Mouse (Mus musculus): Measurements from ENCODE around the gene Ogfod3. TPM values are rescaled to one million over a fixed set of nuclear protein-coding genes. Genes with fewer than 3 reads are reported as not detected.

Ogfod3 gene
- polyA plus RNA-seq (2012; ENCODE audit: insufficient read depth, low replicate concordance): 4.5 and 7.6 TPM in 2 replicates

DNA sequence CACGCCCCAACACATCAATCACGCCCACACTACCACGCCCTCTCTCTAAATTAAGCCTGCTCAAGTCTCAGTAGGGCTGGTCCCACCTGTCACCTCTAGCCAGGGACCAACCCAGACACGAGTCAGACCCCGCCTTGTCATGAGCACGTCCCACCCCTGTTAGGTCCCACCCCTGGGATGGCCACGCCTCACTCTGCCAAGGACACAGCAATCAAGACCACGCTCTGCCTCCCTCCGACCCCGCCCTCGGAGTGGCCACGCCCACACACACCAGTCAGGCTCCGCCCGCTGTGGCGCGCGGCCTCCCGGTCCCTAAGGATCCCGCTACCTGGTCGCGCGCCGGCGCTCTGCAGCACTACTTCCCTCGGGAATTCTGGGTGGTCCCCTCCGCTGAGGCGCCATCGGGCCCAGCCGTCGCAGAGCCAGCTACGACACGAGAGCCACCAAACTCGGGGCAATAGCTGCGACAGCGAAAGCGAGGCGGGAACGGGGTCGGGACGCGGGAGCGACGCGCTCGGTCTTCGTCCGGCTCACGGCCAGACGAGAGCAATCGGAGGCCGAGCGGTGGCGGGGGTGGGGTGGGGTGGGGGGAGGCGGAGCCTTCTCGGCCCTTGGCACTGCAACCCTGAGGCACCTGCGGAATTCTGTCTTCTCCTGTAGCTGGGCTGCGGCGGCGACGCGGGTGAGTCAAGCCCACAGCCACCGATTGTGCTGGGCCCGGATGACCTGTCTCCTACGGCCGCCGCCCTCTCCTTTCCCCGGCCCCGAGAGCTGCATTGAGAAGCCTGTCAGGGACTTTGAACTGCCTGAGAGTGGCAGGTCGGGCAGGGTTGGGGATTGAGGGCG, at the start of gene Ogfod3, which contains the start of gene Hexdc:
Ogfod3 (minus strand) TSS at position 551 of the 846 bp plus-strand sequence.
Hexdc (plus strand) TSS at position 273 of the 846 bp plus-strand sequence.
- no peak for TF ChIP-seq GATA1 (IDR thresholded peaks at IDR 0.05; ENCODE audit: borderline replicate concordance, low read length)

DNA sequence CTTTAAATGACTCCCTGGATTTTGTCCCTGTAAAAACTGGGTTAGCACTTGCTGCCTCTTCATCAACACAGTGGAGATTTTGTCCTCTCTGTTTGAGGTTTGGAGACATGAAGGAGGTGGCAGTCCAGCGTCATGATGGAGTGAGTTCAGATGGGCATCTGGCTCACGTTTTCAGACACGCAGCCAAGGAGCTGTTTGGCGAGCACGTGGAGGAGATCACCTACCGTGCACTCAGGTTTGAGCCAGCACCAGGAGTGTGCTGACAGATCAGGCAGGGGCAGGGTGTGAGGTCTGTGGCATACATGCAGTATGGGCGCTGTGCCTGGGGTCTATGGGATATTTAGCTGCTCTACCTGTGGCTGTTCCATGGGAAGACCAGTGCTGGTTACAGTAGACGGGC, 45.7 kb upstream of the Ogfod3 start:
- Histone ChIP-seq H3K4me3 (replicated peaks) (peak overlapping the region; percentile 50), H3K36me3 (replicated peaks; ENCODE audit: low read length) (peaks cover 99% of the 10 kb centered on the region), H3K9me3 (no peaks in the 10 kb centered on the region), H3K27me3 (replicated peaks) (no peaks in the 10 kb centered on the region), H3K4me1 (peaks cover 38% of the 10 kb centered on the region)
- TF ChIP-seq GATA1 (IDR thresholded peaks at IDR 0.05; ENCODE audit: borderline replicate concordance, low read length) (no peak), FLI1 (IDR thresholded peaks at IDR 0.05; ENCODE audit: low read length) (no peak)

More for the DNA sequence above, at the start of gene Ogfod3, which contains the start of gene Hexdc:
- H3K4me1 ChIP-seq: peaks cover 43% of the 10 kb centered on the region
- no peaks in the 10 kb centered on the region for H3K27me3 ChIP-seq (replicated peaks)
- H3K9me3 ChIP-seq: no peaks in the 10 kb centered on the region
- peaks cover 18% of the 10 kb centered on the region for H3K36me3 ChIP-seq (replicated peaks; ENCODE audit: low read length)
- peak within 1 kb of the TSS; percentile 96 for H3K4me3 ChIP-seq (replicated peaks)

DNA sequence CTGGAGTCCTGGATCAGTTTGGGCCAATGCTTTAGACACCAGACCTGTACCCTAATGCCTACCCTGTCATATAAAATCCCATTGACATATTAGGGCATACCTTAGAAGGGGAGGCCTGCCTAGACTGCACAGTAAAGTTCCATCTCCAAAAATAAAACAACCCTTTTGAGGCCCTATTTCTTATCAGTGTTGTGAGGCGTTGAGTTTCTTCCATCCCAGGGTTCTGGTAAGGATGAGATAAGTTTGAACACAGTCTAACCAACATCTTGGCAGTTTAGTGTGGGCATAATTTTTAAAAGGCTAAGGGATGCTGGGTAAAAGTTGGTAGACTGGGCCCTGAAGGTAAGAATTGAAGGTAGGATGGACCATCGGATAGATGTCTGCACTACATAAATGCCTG, 35.2 kb upstream of the Ogfod3 start:
- Histone ChIP-seq H3K4me1 (peaks cover 75% of the 10 kb centered on the region), H3K36me3 (replicated peaks; ENCODE audit: low read length) (peaks cover 61% of the 10 kb centered on the region)

DNA sequence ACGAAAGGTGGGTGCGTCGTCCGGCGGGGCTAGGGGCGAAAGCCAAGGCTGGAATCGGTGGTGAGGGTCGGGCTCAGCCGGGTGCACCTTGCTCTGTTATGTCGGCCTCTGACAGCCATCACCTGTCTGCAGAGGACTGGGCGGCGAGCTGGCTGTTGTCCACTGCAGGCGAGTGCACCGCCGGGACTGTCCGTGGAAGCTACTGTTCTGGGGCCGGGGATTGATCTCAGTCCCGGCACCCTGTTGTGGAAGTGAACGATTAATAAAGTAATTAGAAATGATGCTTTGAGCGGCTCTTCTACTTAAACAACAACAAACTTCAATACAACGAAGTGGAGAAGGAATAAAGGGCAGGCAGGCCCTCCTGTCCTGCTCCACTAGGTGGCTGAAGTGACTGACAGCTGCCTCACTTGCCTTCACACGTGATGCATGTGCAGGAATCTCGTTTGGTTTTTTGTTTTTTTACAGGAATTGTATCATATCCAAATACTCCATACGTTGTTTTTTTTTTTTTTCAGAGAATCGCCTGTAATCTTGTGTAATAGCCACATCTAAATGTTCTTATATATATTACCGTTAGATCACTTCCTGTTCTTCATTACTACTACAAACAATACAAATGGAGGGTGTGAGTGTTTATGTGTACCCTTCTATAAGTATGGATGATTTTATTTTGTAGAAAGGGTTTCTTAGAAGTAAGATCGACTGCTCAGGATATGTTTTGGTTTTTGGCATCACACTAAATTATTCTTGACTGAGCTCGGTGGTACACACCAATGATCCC, 33.0 kb upstream of the Ogfod3 start:
- Histone ChIP-seq H3K9me3 (no peaks in the 10 kb centered on the region), H3K4me3 (replicated peaks) (peak overlapping the region; percentile 100), H3K27me3 (replicated peaks) (no peaks in the 10 kb centered on the region), H3K4me1 (peaks cover 77% of the 10 kb centered on the region), H3K36me3 (replicated peaks; ENCODE audit: low read length) (peaks cover 41% of the 10 kb centered on the region)
- TF ChIP-seq GATA1 (IDR thresholded peaks at IDR 0.05; ENCODE audit: borderline replicate concordance, low read length) (no peak), FLI1 (IDR thresholded peaks at IDR 0.05; ENCODE audit: low read length) (no peak)

More for the DNA sequence above, 35.2 kb upstream of the Ogfod3 start:
- Histone ChIP-seq H3K27me3 (replicated peaks) (no peaks in the 10 kb centered on the region), H3K4me3 (replicated peaks) (peak overlapping the region; percentile 100), H3K9me3 (no peaks in the 10 kb centered on the region)
- no peak for TF ChIP-seq FLI1 (IDR thresholded peaks at IDR 0.05; ENCODE audit: low read length)
- no peak for TF ChIP-seq GATA1 (IDR thresholded peaks at IDR 0.05; ENCODE audit: borderline replicate concordance, low read length)

DNA sequence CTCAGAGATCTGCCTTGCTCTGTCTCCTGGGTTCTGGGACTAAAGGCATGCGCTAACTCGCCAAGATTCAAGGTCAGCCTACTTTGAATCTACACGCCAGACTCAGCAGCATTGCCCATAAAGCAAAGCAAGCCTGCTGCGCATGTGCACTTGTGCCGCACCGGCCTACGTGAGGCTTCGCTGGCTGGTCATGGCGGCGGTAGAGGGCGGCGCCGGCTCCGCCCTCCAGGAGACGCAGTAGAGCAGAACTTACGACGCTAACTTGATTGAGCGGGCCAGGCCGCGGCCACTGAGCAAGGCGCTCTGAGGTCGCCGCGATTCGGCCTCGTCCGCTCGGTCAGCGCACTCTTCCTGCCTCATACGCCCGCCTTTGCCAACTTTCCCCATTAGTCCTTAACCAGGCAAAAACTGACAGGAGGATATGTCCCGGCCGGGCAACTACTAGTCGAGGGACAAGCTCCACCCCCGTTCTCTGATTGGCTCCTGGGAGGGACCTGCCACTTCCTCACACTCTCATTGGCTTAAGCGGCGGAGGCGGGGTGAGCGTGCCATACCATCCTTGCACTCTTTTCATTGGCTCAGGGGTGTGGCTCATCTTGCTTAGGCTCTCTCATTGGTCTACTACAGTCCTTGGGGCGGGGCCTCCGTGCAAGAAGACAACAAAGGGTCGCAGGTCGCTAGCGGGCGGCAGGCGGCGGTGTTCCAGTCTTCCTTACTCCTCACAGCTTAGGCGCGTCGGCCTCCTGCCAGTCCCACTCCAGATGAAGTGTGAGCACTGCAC, 32.2 kb upstream of the Ogfod3 start, which contains the start of gene Narf:
Narf (plus strand) TSS at position 690 of the 781 bp plus-strand sequence.
- peak within 1 kb of the TSS; percentile 100 for H3K4me3 ChIP-seq (replicated peaks)

DNA sequence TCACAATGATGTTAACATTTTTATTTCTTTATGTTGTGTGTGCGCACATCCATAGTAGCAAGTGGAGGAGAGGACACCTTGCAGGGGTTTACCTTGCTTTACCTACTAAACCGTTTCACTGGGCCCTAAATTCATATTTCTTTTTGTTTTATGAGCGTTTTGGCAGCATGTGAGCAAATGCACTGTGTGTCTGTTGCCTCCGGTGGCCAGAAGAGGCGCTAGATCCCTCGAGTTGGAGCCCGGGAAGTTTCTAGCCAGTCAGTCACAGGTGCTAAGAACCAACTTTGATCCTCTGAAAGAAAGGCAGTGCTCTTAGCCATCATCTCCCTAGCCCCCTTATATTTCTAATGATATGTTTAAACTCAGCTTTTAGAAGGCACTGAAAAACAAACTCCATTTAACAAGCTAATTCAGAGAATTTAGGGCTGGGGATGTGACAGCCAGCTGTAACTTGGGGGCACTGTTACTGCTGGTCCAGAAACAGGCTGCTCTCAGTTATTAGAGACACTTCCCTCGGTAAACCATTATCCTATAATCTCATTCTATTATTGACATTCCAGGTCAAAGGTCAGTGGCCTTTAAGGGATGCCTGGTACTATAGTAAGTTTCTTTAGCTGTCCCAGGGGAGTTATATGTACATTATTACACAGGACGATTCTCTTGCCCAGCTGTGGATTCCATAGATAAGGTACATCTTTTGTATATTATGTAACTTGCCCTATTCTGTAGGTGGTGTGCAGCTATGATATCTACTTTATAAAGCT, 31.1 kb upstream of the Ogfod3 start:
- TF ChIP-seq GATA1 (IDR thresholded peaks at IDR 0.05; ENCODE audit: borderline replicate concordance, low read length) (no peak), FLI1 (IDR thresholded peaks at IDR 0.05; ENCODE audit: low read length) (no peak)
- Histone ChIP-seq H3K9me3 (no peaks in the 10 kb centered on the region), H3K36me3 (replicated peaks; ENCODE audit: low read length) (peaks cover 22% of the 10 kb centered on the region), H3K27me3 (replicated peaks) (no peaks in the 10 kb centered on the region), H3K4me3 (replicated peaks) (peak overlapping the region; percentile 100), H3K4me1 (peaks cover 74% of the 10 kb centered on the region)

More for the DNA sequence above, 32.2 kb upstream of the Ogfod3 start, which contains the start of gene Narf:
- Histone ChIP-seq H3K4me1 (peaks cover 75% of the 10 kb centered on the region), H3K27me3 (replicated peaks) (no peaks in the 10 kb centered on the region), H3K36me3 (replicated peaks; ENCODE audit: low read length) (peaks cover 33% of the 10 kb centered on the region), H3K9me3 (no peaks in the 10 kb centered on the region)
- TF ChIP-seq FLI1 (IDR thresholded peaks at IDR 0.05; ENCODE audit: low read length): no peak

DNA sequence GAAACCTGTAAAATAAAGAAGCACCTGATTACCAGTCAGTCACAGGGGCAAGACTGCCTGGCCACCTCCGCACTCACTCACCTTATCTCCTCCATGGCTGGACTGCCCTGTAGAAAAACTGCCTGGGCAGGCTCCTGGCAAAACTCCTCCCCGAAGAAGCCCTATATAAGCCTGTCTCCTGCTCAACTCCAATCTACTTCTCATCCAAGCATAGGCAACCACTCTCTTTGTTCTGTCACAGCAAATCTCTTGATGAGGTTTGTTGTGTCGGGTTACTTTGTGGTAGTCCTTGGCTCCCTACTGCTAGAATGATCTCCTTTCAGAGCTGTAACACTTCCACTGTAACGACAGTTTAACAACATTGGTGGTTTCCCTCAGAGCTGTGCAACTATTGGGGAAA, 28.2 kb upstream of the Ogfod3 start:
- Histone ChIP-seq H3K4me3 (replicated peaks) (no peak overlapping the region), H3K27me3 (replicated peaks) (no peaks in the 10 kb centered on the region), H3K4me1 (peaks cover 67% of the 10 kb centered on the region), H3K9me3 (no peaks in the 10 kb centered on the region), H3K36me3 (replicated peaks; ENCODE audit: low read length) (peaks cover 3% of the 10 kb centered on the region)
- TF ChIP-seq FLI1 (IDR thresholded peaks at IDR 0.05; ENCODE audit: low read length) (no peak), GATA1 (IDR thresholded peaks at IDR 0.05; ENCODE audit: borderline replicate concordance, low read length) (no peak)

DNA sequence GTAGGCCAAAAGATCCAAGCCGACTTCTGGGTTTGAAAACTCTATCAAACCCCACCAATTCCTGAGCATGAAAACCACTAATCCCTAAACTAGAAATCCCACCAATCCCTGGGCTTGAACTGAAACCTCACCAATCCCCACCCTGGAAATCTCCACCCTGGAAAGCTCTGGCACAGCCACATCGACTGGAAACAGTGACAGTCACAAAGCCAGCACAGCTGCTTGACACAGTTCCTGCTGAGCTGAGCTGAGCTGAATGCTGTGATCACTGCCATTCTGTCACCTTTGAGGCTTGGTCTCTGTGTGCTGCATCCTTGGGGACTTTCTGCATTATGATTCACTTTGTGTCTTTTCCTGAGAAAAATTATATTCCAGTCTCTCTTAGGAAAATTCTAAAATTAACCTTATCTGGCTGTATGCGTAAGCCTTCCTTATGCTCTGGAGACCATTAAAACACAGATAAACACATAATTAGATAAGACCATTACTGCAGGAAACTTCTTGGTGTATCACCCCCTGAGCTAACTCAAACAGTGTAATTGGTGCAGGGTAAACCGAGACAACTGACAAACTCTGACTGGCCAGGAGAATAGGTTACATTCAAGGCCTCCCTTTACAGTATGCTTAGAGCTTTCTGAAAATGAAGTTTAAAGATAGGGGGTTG, 27.2 kb upstream of the Ogfod3 start:
- Histone ChIP-seq H3K4me1 (peaks cover 76% of the 10 kb centered on the region), H3K36me3 (replicated peaks; ENCODE audit: low read length) (peaks cover 12% of the 10 kb centered on the region), H3K9me3 (no peaks in the 10 kb centered on the region), H3K27me3 (replicated peaks) (no peaks in the 10 kb centered on the region), H3K4me3 (replicated peaks) (peak overlapping the region; percentile 67)
- TF ChIP-seq FLI1 (IDR thresholded peaks at IDR 0.05; ENCODE audit: low read length) (no peak), GATA1 (IDR thresholded peaks at IDR 0.05; ENCODE audit: borderline replicate concordance, low read length) (no peak)

Data from megakaryocyte, embryonic 14.5 days (primary cell).